Mouse (Mus musculus) urinary bladder, postnatal 10 days (tissue): Measurements from ENCODE around the gene Smim20.
A peak's percentile ranks its signal among the peaks of the same experiment; 100 is the strongest.

ENCODE experiments used
- DNase-seq: peaks from one replicate; pipeline ENCODE4 v3.0.0; 2022; ENCODE audit warnings: low spot score

The Smim20 gene

DNA sequence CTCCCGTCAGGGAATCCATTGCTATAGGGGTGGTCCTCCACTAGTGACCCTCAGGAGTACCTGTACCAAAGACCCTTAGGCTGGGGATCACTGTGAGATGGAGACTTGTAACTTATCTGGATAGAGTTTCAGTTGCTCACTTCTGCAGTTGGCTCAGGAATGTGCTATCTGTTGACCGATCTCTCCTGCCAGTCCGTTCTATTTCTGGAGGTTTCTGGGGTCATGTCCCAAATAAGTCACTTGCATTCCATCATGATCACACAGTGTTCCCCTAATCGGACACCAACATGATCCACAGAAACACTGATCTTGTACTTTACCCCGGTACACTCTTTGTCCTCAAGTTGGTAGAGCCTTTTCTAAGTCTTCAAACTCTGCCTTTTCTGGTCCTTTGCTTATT lies 40.6 kb downstream of the Smim20 start:
- no peak for DNase-seq

- no peak for DNase-seq
These were observed 47.7 kb downstream of the Smim20 start for GRCm38 (mm10) chr5:53314404-53315167.

DNA sequence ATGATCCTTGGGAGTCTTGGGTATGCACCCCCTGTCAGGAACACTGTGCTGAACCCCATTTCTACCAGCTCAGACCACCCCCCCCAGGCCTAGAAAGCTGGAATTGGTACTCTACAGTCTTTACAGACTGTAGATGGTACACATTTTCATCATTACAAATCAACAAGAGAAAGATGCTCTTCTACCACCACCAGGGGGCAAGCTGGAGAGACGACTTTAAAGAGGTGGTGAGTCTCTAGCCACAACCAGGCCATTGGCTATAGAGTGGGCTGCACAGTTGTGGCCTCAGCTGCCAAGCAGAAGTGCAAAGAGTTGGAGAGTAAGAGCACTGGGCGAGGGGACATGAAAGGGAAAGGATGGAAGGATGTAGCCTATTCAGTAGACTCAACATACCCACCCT lies 48.9 kb downstream of the Smim20 start:
- DNase-seq: no peak

GRCm38 (mm10) chr5:53317396-53317795 lies 50.5 kb downstream of the Smim20 start:
- DNase-seq: no peak

GRCm38 (mm10) chr5:53317885-53318466 lies 51.1 kb downstream of the Smim20 start:
- no peak for DNase-seq

DNA sequence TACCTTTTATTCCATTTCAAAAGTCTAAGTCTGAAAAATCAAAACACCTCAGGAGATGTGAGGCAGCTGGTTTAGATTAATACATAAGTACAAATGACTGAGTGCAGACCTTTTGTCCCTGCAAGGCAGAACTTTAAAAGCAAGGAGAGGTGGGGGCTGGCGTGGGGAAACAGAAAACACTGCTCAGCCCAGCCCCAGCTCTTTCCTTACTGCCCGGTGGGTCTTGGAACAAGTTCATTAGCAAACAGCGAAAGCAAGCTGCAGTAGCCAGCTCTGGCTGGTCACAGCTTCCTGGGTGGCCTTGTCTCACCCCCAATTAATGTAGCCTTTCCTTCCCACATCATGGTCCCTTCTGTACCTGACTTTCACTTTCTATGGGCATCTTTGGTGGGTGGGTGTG lies 53.4 kb downstream of the Smim20 start:
- no peak for DNase-seq

GRCm38 (mm10) chr5:53321901-53322300 lies 55.0 kb downstream of the Smim20 start:
- DNase-seq: no peak

GRCm38 (mm10) chr5:53322471-53322870 lies 55.6 kb downstream of the Smim20 start:
- DNase-seq: no peak

DNA sequence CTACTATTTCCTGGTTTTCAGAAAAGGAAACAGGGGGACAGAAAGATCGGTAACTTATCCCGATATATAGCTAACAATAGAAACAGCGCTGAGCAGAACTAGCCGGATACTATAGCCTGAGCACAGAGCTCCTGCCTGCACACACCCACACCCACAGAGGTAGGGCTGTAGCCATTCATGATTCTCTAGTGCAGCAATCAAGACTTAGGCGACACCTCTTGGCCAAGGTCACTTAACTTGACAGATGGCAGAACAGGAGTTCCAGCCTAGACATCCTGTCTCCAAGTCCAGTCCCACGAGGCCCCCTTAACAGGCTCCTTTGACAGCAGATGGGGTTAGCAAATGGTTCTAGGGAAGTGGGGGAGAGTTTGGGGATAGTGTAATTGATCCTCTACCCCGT lies 56.2 kb downstream of the Smim20 start:
- no peak for DNase-seq

DNA sequence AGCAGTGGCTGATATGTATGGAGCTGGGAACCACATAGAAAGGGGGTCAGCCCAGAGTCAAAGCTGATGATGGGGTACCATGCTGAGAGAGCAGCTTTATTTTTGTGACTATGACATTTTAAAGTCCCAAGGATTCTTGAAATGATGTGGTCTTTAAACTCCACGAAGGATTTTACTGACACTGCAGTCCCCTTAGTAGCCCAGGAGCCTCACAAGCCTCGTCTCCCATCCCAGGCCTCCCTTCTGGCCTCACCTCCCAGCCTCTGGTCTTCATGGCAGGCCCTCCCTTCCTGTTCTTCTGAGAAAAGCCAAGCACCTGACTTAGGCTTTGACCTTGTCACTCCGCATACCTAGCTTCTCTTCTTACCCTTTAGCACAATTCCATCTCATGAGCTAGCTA lies 57.4 kb downstream of the Smim20 start:
- no peak for DNase-seq

- DNase-seq: no peak
These were observed 57.9 kb downstream of the Smim20 start for GRCm38 (mm10) chr5:53324791-53325190.

- peak; percentile 19 for DNase-seq
These were observed 59.1 kb downstream of the Smim20 start for GRCm38 (mm10) chr5:53326023-53326422.

- DNase-seq: no peak
These were observed 59.6 kb downstream of the Smim20 start for GRCm38 (mm10) chr5:53326491-53326890.
